Mouse (Mus musculus) mature B cell (primary cell): ENCODE results near the gene Btn1a1.

Experiments used
- in situ Hi-C: fragments of 300-500 bp; cut with MboI; formaldehyde crosslinking; loops from 2 replicates; pipeline ENCODE4 v1.14.3; 2019

The Btn1a1 gene

DNA sequence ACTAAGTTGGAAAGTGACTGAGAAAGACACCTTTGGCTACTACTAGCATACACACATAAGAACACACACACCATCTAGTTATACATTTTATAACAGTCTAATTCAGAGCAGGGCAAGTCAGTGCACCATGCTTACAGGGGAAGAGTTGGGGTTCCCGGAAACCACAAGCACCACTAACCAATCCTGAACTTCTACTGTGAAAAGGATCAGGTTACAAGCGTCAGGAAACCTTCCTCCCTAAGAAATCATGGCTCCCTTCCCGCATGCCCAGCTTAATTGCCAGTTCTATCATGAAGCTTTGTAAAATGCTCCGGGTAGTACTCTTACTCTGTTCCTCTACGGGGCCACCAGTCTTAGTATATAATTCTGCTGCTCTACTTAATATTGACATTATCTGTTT lies 19.6 kb upstream of the Btn1a1 start:
- in situ Hi-C loops, result no loop called here

GRCm38 (mm10) chr13:23483153-23483552 lies 17.5 kb upstream of the Btn1a1 start:
- in situ Hi-C loops, result no loop called here

DNA sequence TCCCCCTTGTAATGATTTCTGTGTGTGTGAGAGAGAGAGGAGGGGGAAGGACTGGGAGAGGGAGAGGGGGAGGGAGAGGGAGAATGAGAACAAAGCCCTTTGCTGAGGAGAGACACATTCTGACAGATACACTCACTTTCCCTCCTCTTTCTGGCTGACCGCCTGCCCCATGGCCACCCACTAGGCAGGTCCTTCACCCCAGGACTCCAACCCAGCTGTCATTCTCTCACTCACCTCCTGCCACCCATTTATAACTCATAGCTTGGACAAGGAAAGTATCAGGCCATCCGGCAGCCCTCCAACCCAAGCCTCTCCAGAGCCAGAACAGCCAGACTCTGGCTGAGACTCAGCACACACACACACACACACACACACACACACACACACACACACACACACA lies 10.0 kb upstream of the Btn1a1 start:
- in situ Hi-C loops, result no loop called here

GRCm38 (mm10) chr13:23466911-23467310 lies 1.2 kb upstream of the Btn1a1 start:
- in situ Hi-C loops, result no loop called here

DNA sequence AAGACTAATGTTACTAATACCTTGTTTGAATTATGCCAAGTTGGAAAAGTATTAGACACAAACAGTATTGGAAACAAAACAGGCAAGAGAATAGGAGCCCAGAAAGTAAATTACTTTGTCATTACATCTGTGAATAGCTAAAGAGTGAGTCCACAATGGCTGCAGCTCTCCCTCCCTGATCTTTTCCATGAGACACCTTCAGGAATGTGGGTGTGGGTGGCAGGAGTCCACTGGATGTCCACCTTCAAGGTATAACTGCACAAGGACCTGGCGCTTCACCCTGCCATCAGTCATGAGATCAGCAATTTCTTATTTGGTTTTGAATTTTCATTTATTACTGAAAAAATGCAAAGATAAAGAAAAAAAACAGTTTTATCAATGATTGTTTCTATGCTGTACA lies 605 bp upstream of the Btn1a1 start:
- in situ Hi-C loops, result no loop called here

GRCm38 (mm10) chr13:23464841-23465366 lies 797 bp downstream of the Btn1a1 start:
- in situ Hi-C loops, result no loop called here

DNA sequence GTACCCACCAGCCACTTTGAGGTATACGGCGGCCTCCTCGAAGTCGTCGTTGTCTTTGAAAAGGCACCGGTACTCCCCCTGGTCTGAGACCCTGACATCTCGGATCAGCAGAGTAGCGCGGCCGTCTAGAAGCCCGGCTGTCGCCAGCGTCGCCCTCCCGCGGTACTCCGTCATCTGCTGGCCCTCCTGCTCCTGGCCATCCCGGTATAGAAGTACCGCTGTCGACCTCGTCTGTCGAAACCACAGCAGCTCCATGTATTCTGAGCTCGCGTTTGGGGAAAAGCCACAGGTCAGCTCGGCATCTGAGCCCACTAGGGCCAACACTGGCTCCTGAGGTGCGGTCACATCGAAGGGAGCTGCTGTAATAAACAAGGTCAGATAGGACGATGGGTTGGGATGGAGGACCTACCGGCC lies 1.5 kb downstream of the Btn1a1 start:
- in situ Hi-C loops, result no loop called here

DNA sequence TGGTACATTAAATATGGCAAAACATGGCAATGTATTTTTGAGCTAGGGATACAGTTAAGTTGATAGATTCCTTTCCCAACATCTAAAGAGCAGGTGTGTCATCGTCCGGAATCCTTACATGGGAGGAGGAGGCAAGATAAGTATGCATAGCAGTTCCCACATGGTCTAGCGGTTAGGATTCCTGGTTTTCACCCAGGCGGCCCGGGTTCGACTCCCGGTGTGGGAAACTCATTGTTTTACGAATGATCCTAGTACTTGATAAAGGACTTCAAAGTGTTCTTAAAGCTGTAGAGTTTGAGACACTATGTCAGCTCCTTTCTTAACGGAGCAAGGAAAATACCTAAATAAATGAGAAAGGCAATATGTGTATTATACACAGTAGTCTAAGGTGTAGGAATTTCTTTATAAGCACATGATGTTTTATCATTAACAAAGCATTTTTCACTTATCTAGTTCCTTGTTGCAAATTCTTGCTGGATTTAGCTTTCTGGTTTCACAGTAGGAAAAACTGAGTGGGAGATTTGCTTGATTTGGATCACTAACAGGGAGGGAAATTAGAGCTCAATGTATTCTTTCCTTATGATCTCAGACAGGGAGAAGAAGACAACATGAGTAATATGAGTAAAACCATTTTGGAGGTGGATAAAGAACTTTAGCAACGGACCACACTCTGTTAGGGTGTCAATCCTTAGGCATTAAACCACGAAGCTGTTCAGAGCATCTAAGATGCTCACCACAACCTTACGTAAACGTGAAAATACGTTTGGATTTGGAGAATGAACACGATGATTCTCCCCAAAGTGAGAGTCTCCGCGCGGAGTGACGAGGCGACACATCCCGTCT lies 2.1 kb downstream of the Btn1a1 start:
- in situ Hi-C loops, result no loop called here

DNA sequence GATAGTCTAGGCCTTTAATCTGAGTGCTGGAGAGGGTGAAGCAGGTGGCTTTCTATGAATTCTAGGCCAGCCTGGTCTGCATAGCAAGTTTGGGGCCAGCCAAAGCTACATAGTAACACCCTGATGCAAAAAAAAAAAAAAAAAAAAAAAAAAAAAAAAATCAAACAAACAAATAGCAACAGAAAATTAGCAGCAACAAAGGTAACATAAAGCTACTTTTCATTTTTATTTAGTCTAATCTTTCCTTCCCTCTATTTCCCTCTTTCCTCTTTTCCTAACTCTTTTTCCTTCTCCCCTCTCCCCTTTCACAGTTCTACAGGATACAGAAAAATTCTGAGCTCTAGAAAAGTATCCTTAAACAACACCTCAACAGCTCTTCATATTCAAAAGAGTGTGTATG lies 3.0 kb downstream of the Btn1a1 start:
- in situ Hi-C loops, result no loop called here

DNA sequence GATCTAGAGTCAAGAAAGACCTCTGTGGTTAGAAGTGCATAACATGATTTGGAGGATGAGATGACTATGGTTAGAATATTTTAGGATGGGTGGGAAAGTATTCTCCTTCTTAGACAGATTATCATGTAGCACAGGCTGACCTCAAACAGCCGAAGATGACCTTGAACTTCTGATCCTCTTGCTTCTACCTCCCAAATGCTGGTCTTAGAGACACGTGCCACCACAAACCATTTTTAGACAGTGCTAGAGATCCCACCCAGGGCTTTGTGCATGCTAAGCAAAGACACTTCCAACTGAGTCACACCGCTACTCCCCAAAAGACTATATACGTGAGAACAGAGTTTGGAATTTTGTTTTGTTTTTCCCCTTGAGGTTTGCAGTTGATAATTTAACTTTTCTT lies 3.6 kb downstream of the Btn1a1 start:
- in situ Hi-C loops, result no loop called here

- in situ Hi-C loops, result no loop called here
These were observed 6.3 kb downstream of the Btn1a1 start for GRCm38 (mm10) chr13:23459264-23459846.

DNA sequence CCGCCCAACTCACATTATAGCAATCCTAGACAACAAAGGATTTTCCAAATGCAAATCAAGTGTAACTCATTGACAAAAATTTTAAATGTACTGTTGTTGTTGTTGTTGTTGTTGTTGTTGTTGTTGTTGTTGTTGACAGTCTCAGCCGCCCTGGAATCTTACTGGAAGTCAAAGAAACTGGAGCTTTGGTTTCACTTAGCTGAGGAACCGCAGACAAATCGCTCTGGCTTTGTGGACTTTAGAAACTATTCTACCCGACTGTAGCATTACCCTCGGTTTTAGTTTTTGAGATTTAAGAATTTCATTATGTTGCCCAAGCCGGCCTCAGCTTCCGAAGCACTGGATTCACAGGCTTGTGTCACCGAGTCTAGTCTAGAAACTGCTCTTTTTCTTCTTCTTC lies 11.8 kb downstream of the Btn1a1 start:
- in situ Hi-C loops, result no loop called here

DNA sequence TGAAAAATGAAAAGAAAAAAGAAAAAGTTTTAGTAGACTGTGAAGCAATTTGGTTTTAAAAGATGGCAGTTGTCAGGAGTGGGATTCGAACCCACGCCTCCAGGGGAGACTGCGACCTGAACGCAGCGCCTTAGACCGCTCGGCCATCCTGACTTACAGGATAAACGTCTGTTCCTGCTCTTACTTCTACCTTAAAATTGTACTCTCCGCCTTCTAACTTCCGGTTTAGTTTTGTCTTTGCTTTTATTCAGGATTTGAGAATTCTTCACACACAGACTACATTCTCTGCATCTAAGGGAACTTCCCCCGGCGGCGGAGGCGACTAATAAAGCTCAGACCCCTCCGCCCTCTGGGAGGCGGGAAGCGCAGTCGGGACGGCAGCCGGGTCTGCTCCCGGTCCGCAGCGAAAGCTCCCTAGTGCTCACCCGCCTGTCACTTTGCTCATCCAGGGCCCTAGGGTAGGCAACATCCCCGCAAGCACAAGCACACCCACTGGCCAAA lies 12.3 kb downstream of the Btn1a1 start:
- in situ Hi-C loops, result no loop called here

DNA sequence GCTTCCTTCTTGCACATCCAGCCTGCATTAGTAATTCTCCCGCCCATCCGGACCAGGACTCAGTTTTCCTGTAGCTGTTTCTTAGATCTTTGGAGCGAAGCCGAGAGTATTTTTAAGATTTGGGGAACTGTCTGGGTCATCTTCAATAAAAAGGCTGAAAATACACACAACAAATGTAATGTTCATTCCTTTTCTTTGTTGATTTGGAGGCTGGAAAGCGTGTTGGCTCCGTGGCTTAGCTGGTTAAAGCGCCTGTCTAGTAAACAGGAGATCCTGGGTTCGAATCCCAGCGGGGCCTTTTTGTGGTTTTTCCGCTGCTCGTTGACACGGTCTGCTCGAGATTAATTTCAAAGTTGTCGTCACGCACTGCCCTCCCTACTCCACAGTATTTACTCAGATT lies 15.3 kb downstream of the Btn1a1 start:
- in situ Hi-C loops, result no loop called here

GRCm38 (mm10) chr13:23449235-23450095 lies 16.2 kb downstream of the Btn1a1 start:
- in situ Hi-C loops, result no loop called here

DNA sequence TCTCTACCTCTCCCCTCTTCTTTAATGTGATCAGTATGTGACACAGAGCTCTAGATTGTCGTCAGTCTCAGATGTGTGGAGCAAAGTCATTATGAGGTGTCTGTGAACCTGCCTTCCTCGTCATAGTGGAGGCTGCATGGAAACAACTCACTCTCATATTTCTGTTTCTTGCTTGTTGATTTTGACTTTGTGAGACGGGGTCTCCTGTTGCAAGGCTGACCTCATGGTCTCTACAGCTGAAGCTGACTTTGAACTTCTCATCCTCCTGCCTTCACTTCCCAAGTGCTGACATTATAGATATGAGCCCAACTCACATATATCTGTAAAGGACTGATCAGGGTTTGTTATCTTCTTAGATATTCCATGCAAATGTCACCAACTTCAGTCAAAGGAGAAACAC lies 16.9 kb downstream of the Btn1a1 start:
- in situ Hi-C loops, result no loop called here

DNA sequence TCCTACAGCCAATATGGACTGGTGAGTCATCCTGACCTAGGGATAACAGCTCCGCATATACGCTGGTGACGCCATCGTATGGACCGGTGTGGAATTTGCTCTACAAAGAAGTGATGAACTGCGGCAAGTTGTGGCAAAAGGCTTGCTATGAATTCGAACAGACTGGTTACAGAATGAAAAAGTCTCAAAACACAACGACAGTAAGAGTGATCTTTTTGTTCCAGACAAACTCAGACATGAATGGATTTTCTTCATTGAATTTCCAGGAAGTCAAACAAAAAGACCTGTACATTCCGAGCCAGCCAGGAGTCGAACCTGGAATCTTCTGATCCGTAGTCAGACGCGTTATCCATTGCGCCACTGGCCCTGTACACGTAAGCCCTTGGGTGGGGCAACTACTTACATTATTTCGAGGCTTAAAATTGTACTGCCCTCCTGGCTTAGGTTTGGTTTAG lies 19.2 kb downstream of the Btn1a1 start:
- in situ Hi-C loops, result no loop called here

DNA sequence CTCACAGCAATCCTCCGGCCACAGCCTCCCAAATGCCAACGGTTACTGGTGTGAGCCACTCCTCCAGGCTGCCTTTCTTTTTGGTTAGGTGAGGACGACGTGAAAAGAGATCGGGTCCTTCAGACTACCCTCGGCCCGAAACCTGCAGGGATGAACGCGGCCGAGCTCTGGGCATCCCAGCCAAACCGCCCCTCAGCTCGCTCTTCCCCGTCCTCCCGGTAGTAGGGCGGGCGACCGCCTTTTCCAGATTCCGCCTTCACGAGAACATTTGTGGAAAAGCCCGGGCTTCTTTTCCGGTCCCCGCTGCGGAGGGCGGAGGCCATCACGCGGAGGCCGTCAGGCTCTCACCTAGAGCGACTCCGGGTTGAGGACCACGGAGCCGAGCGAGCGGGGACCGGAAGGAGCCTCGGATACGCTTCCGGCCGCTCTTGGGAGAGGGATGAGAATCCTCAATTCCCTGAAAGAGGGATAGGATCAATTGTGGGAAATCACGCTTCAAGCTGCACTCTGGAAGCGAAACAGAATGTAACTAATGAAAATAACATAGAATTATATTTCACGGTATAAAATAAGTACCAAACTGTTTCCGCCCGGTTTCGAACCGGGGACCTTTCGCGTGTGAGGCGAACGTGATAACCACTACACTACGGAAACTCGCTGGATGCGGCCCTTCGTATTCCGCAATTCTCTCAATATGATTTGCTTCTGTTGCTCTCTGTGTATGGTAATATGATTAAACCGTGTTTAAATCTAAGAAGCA lies 20.0 kb downstream of the Btn1a1 start:
- in situ Hi-C loops, result no loop called here

- in situ Hi-C loops, result no loop called here
These were observed 20.5 kb downstream of the Btn1a1 start for GRCm38 (mm10) chr13:23445156-23445555.

GRCm38 (mm10) chr13:23444451-23444850 lies 21.2 kb downstream of the Btn1a1 start:
- in situ Hi-C loops, result no loop called here

DNA sequence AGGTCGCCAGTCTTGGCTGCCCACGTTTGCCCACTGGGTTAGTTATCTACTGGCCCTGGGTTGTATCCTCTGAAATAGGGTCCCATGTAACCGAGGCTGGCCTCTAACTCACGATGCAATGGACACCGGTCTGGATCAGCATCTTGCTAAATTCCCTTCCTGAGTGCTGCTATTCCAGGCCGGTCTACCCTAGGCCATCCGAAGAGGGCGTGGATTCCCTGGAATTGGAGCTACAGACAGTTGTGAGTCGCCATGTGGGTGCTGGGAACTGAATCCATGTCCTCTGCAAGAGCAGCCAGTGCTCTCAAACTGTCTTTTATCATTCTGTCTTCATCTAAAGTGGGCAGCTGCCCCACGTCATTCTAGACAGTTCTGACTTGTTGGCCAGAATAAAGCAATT lies 25.8 kb downstream of the Btn1a1 start:
- in situ Hi-C loops, result loop anchor here (10.0 kb wide), 4 partner anchors 245 to 1725 kb away; partner anchors contain the start of genes Hist1h2ab, Hist1h2ac, Hist1h2ai and Hist1h2bc
